Mouse (Mus musculus): ENCODE measurements at regions not wholly inside any gene's neighbourhood (a gene's known extent, or its start where the extent isn't known, plus 50 kb on each side); places are given as distances from the start of the nearest gene placed in this dataset.
"Not testable (repeated sequence)": the region's sequence is repeated elsewhere in the genome, so short reads cannot be mapped to it uniquely, and the experiment has no call there.

DNA sequence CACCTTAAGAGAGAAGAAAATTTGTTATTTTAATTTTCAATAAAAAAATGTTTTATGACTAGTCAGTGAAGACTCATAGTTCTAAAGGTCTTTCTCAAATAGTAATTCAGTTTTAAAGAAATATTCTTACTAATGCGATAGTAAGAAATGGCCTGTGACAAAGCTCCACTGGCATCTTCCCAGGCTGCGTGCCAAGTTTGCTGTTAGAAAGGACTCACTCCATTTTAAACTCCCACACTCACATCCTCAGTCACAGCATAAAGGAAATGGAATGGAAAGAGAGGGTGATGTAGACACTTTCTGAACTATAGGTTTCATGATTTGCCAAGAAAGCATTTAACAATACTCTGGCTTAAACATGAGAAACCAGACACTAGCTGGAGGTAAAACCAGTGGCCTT, 436.6 kb downstream of the Mei4 start:
- H3K4me2 ChIP-seq (ENCODE audit: low read depth, low read length), result no peak overlapping the region
- H3K9ac ChIP-seq (ENCODE audit: low read length), result no peak overlapping the region
- no peaks in the 10 kb centered on the region for H3K27me3 ChIP-seq (ENCODE audit: control insufficient read depth, insufficient read depth, low read length)
- no peak for ATAC-seq (ENCODE audit: insufficient read depth, low FRiP score)
- no peaks in the 10 kb centered on the region for H3K4me1 ChIP-seq (ENCODE audit: control insufficient read depth, insufficient read depth, low read length)
- no peak overlapping the region for H3K27ac ChIP-seq (ENCODE audit: low read length)
- H3K9me3 ChIP-seq (replicated peaks; ENCODE audit: control insufficient read depth, low read length), result no peaks in the 10 kb centered on the region
- 83% methylated on average over 2 of the region's 2 CpGs for WGBS
- H3K4me3 ChIP-seq (replicated peaks; ENCODE audit: low read length), result no peak overlapping the region
- no peaks in the 10 kb centered on the region for H3K36me3 ChIP-seq (ENCODE audit: control insufficient read depth, insufficient read depth, low read length)

DNA sequence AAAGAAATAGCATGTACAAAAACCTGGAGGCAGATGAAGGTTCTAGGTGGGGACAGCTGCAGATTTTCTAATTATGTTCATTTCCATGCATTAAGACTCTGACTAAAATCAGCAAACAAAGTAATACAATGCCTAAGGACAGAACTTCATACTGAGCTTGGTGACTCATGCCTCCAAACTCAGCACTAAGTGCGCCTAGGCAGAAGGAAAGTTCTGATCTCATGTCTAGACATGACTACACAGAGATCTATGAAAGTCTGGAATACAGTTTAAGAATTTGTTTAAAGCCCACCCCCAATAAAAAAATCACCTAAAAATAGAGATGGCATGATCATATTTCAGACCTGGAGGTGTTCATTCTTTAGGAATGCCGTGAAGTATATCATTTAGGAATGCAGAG, 442.8 kb downstream of the Mei4 start:
- WGBS, result 61% methylated on average over 2 of the region's 2 CpGs
- ATAC-seq (ENCODE audit: insufficient read depth, low FRiP score), result no peak

DNA sequence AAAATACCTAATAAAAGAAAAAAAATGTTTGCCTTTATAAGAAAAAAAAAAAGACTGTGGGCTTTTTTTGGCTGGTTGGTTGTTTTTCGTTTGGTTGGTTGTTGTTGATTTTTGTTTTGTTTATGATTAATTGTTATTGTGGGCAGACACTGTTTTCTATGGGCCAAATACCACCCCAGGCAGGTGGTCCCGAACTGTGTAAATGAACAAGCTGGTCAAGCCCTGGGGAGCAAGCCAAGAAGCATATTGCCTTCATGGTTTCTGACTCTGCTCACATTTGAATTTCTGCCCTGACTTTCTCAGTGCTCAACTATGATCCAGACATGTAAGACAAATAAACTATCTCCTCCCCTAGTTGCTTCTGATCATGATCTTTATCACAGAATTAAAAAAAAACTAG, 449.0 kb downstream of the Mei4 start:
- Histone ChIP-seq H3K4me1 (ENCODE audit: control insufficient read depth, insufficient read depth, low read length) (no peaks in the 10 kb centered on the region), H3K4me3 (replicated peaks; ENCODE audit: low read length) (no peak overlapping the region), H3K27ac (ENCODE audit: low read length) (no peak overlapping the region), H3K9me3 (replicated peaks; ENCODE audit: control insufficient read depth, low read length) (no peaks in the 10 kb centered on the region), H3K27me3 (ENCODE audit: control insufficient read depth, insufficient read depth, low read length) (no peaks in the 10 kb centered on the region), H3K9ac (ENCODE audit: low read length) (no peak overlapping the region), H3K36me3 (ENCODE audit: control insufficient read depth, insufficient read depth, low read length) (no peaks in the 10 kb centered on the region), H3K4me2 (ENCODE audit: low read depth, low read length) (no peak overlapping the region)
- no peak for ATAC-seq (ENCODE audit: insufficient read depth, low FRiP score)
- WGBS, result 94% methylated on average over 2 of the region's 2 CpGs

More for the DNA sequence above, 442.8 kb downstream of the Mei4 start:
- Histone ChIP-seq H3K27ac (ENCODE audit: low read length) (no peak overlapping the region), H3K27me3 (ENCODE audit: control insufficient read depth, insufficient read depth, low read length) (no peaks in the 10 kb centered on the region), H3K9me3 (replicated peaks; ENCODE audit: control insufficient read depth, low read length) (no peaks in the 10 kb centered on the region), H3K4me1 (ENCODE audit: control insufficient read depth, insufficient read depth, low read length) (no peaks in the 10 kb centered on the region), H3K9ac (ENCODE audit: low read length) (no peak overlapping the region), H3K4me2 (ENCODE audit: low read depth, low read length) (no peak overlapping the region), H3K4me3 (replicated peaks; ENCODE audit: low read length) (no peak overlapping the region), H3K36me3 (ENCODE audit: control insufficient read depth, insufficient read depth, low read length) (no peaks in the 10 kb centered on the region)

GRCm38 (mm10) chr9:82340452-82340851, 477.0 kb downstream of the Mei4 start:
- WGBS, result 51% methylated on average over 3 of the region's 3 CpGs
- no peak overlapping the region for H3K4me3 ChIP-seq (replicated peaks; ENCODE audit: low read length)
- H3K4me1 ChIP-seq (ENCODE audit: control insufficient read depth, insufficient read depth, low read length), result no peaks in the 10 kb centered on the region
- H3K36me3 ChIP-seq (ENCODE audit: control insufficient read depth, insufficient read depth, low read length), result no peaks in the 10 kb centered on the region
- no peak overlapping the region for H3K4me2 ChIP-seq (ENCODE audit: low read depth, low read length)
- no peak overlapping the region for H3K27ac ChIP-seq (ENCODE audit: low read length)
- no peak for ATAC-seq (ENCODE audit: insufficient read depth, low FRiP score)
- no peaks in the 10 kb centered on the region for H3K9me3 ChIP-seq (replicated peaks; ENCODE audit: control insufficient read depth, low read length)
- no peak overlapping the region for H3K9ac ChIP-seq (ENCODE audit: low read length)
- H3K27me3 ChIP-seq (ENCODE audit: control insufficient read depth, insufficient read depth, low read length), result no peaks in the 10 kb centered on the region

DNA sequence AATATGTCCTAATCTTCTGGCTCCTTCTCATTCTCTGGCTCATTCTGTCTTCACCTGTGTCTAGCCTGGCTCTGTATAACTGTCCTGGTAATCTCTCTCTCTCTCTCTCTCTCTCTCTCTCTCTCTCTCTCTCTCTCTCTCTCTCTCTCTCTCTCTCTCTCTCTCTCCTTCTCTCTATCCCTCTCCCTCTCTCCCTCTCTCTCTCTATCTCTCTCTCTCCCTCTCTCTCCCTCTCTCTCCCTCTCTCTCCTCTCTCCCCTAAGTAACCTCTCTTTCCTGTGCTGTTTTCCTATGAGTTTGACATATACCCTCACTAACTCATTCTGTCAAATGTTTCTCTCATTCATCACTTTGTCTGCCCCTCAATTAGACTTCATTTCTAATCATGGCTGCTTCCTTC, 478.6 kb upstream of the Irak1bp1 start:
- not testable (repeated sequence) for H3K4me1 ChIP-seq (ENCODE audit: control insufficient read depth, insufficient read depth, low read length); H3K4me2 ChIP-seq (ENCODE audit: low read depth, low read length); H3K27me3 ChIP-seq (ENCODE audit: control insufficient read depth, insufficient read depth, low read length); H3K4me3 ChIP-seq (replicated peaks; ENCODE audit: low read length); H3K9ac ChIP-seq (ENCODE audit: low read length); ATAC-seq (ENCODE audit: insufficient read depth, low FRiP score); H3K36me3 ChIP-seq (ENCODE audit: control insufficient read depth, insufficient read depth, low read length); H3K27ac ChIP-seq (ENCODE audit: low read length); H3K9me3 ChIP-seq (replicated peaks; ENCODE audit: control insufficient read depth, low read length)

DNA sequence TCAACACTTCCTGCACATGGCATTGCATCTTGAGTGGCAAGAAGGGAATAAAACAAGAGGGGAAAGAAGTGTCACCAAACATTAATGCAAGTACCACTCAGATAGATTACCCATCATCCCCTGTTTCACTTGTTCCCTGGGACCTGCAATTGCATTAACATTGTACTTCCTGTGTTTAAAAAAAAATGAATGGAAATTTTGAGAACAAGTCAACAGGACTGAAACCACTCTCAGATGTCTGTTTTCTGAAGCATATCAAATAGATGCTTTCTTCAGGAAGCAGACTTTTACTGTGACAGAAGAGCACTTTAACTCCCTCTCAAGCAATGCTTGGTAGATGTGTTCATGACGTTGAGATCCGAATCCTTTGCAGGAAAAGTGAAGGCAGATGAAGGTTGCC, 469.8 kb upstream of the Irak1bp1 start:
- Histone ChIP-seq H3K4me3 (replicated peaks; ENCODE audit: low read length) (no peak overlapping the region), H3K9ac (ENCODE audit: low read length) (no peak overlapping the region), H3K36me3 (ENCODE audit: control insufficient read depth, insufficient read depth, low read length) (no peaks in the 10 kb centered on the region), H3K27me3 (ENCODE audit: control insufficient read depth, insufficient read depth, low read length) (no peaks in the 10 kb centered on the region), H3K4me2 (ENCODE audit: low read depth, low read length) (no peak overlapping the region), H3K4me1 (ENCODE audit: control insufficient read depth, insufficient read depth, low read length) (no peaks in the 10 kb centered on the region), H3K27ac (ENCODE audit: low read length) (no peak overlapping the region), H3K9me3 (replicated peaks; ENCODE audit: control insufficient read depth, low read length) (no peaks in the 10 kb centered on the region)
- no peak for ATAC-seq (ENCODE audit: insufficient read depth, low FRiP score)
- 80% methylated on average over 2 of the region's 2 CpGs for WGBS

GRCm38 (mm10) chr9:82402355-82402754, 427.0 kb upstream of the Irak1bp1 start:
- WGBS, result 62% methylated on average over 3 of the region's 3 CpGs
- H3K36me3 ChIP-seq (ENCODE audit: control insufficient read depth, insufficient read depth, low read length), result no peaks in the 10 kb centered on the region
- H3K4me1 ChIP-seq (ENCODE audit: control insufficient read depth, insufficient read depth, low read length), result no peaks in the 10 kb centered on the region
- no peak overlapping the region for H3K4me2 ChIP-seq (ENCODE audit: low read depth, low read length)
- ATAC-seq (ENCODE audit: insufficient read depth, low FRiP score), result no peak
- H3K9me3 ChIP-seq (replicated peaks; ENCODE audit: control insufficient read depth, low read length), result no peaks in the 10 kb centered on the region
- H3K9ac ChIP-seq (ENCODE audit: low read length), result no peak overlapping the region
- no peak overlapping the region for H3K27ac ChIP-seq (ENCODE audit: low read length)
- no peaks in the 10 kb centered on the region for H3K27me3 ChIP-seq (ENCODE audit: control insufficient read depth, insufficient read depth, low read length)
- H3K4me3 ChIP-seq (replicated peaks; ENCODE audit: low read length), result no peak overlapping the region

DNA sequence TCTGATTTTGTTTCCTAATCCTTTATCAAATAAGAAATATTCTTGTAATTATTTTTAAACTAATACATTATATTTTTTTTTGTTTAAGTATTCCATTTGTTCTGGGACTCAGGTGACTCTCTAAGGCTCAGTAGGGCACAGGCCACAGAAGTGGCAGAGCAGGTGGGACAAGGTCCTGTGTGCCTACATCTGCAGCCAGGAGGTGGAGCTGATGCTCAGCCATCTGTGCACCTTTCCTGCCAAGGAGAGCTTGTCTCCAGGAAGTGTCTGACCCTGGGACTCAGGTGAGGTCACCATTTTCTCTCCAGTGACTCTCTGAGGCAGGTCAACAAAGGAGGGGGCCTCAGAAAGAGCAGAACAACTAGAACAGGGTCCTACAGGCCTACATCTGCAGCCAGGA, 425.3 kb upstream of the Irak1bp1 start:
- Histone ChIP-seq H3K27ac (ENCODE audit: low read length) (no peak overlapping the region), H3K4me1 (ENCODE audit: control insufficient read depth, insufficient read depth, low read length) (no peaks in the 10 kb centered on the region), H3K9ac (ENCODE audit: low read length) (no peak overlapping the region), H3K4me3 (replicated peaks; ENCODE audit: low read length) (no peak overlapping the region), H3K4me2 (ENCODE audit: low read depth, low read length) (no peak overlapping the region), H3K27me3 (ENCODE audit: control insufficient read depth, insufficient read depth, low read length) (no peaks in the 10 kb centered on the region), H3K9me3 (replicated peaks; ENCODE audit: control insufficient read depth, low read length) (no peaks in the 10 kb centered on the region), H3K36me3 (ENCODE audit: control insufficient read depth, insufficient read depth, low read length) (no peaks in the 10 kb centered on the region)
- peak; percentile 69 for ATAC-seq (ENCODE audit: insufficient read depth, low FRiP score)

- Histone ChIP-seq H3K27me3 (ENCODE audit: control insufficient read depth, insufficient read depth, low read length) (no peaks in the 10 kb centered on the region), H3K27ac (ENCODE audit: low read length) (no peak overlapping the region), H3K4me2 (ENCODE audit: low read depth, low read length) (no peak overlapping the region), H3K4me1 (ENCODE audit: control insufficient read depth, insufficient read depth, low read length) (no peaks in the 10 kb centered on the region), H3K9me3 (replicated peaks; ENCODE audit: control insufficient read depth, low read length) (no peaks in the 10 kb centered on the region), H3K4me3 (replicated peaks; ENCODE audit: low read length) (no peak overlapping the region), H3K9ac (ENCODE audit: low read length) (no peak overlapping the region), H3K36me3 (ENCODE audit: control insufficient read depth, insufficient read depth, low read length) (no peaks in the 10 kb centered on the region)
- no peak for ATAC-seq (ENCODE audit: insufficient read depth, low FRiP score)
- WGBS, result 69% methylated on average over 3 of the region's 3 CpGs
Observed at GRCm38 (mm10) chr9:82407177-82407576, 422.2 kb upstream of the Irak1bp1 start.

GRCm38 (mm10) chr9:82408969-82409368, 420.4 kb upstream of the Irak1bp1 start:
- H3K36me3 ChIP-seq (ENCODE audit: control insufficient read depth, insufficient read depth, low read length), result no peaks in the 10 kb centered on the region
- ATAC-seq (ENCODE audit: insufficient read depth, low FRiP score), result no peak
- no peaks in the 10 kb centered on the region for H3K27me3 ChIP-seq (ENCODE audit: control insufficient read depth, insufficient read depth, low read length)
- H3K9me3 ChIP-seq (replicated peaks; ENCODE audit: control insufficient read depth, low read length), result no peaks in the 10 kb centered on the region
- no peak overlapping the region for H3K4me2 ChIP-seq (ENCODE audit: low read depth, low read length)
- H3K9ac ChIP-seq (ENCODE audit: low read length), result no peak overlapping the region
- no peak overlapping the region for H3K4me3 ChIP-seq (replicated peaks; ENCODE audit: low read length)
- WGBS, result 38% methylated on average over 2 of the region's 2 CpGs
- no peaks in the 10 kb centered on the region for H3K4me1 ChIP-seq (ENCODE audit: control insufficient read depth, insufficient read depth, low read length)
- no peak overlapping the region for H3K27ac ChIP-seq (ENCODE audit: low read length)

Measured in stomach, embryonic 16.5 days (tissue).